Mouse (Mus musculus): ENCODE measurements around the gene S100pbp. TPM values are rescaled to one million over a fixed set of nuclear protein-coding genes. Genes with fewer than 3 reads are reported as not detected.

Gene S100pbp
- polyA plus RNA-seq, 1 experiment from 2014 or later = 17.2 TPM

GRCm38 (mm10) chr4:129161076-129161475 is 28.5 kb downstream of the S100pbp start:
- Histone ChIP-seq H3K9ac (replicated peaks; ENCODE audit: low read depth, low read length) (no peak overlapping the region), H3K4me3 (replicated peaks; ENCODE audit: low read length) (no peak overlapping the region), H3K4me2 (ENCODE audit: low read length) (no peak overlapping the region), H3K27me3 (replicated peaks; ENCODE audit: control insufficient read depth, insufficient read depth, low read length) (no peaks in the 10 kb centered on the region), H3K36me3 (ENCODE audit: control insufficient read depth, insufficient read depth) (0 out of 2 replicates have a peak, but pooled peaks cover 2% of the 10 kb centered on the region), H3K27ac (ENCODE audit: low read length) (no peak overlapping the region), H3K9me3 (ENCODE audit: control insufficient read depth, low read length) (no peaks in the 10 kb centered on the region), H3K4me1 (replicated peaks; ENCODE audit: control insufficient read depth, insufficient read depth, low read length) (no peaks in the 10 kb centered on the region)
- ATAC-seq = no peak
- WGBS = 93% methylated on average over 1 of the region's 1 CpGs

- H3K27ac ChIP-seq (ENCODE audit: low read length) = no peak overlapping the region
- ATAC-seq = no peak
- no peak overlapping the region for H3K4me3 ChIP-seq (replicated peaks; ENCODE audit: low read length)
- no peak overlapping the region for H3K4me2 ChIP-seq (ENCODE audit: low read length)
- no peaks in the 10 kb centered on the region for H3K27me3 ChIP-seq (replicated peaks; ENCODE audit: control insufficient read depth, insufficient read depth, low read length)
- no peak overlapping the region for H3K9ac ChIP-seq (replicated peaks; ENCODE audit: low read depth, low read length)
- no peaks in the 10 kb centered on the region for H3K9me3 ChIP-seq (ENCODE audit: control insufficient read depth, low read length)
- H3K36me3 ChIP-seq (ENCODE audit: control insufficient read depth, insufficient read depth) = no peaks in the 10 kb centered on the region
- no peaks in the 10 kb centered on the region for H3K4me1 ChIP-seq (replicated peaks; ENCODE audit: control insufficient read depth, insufficient read depth, low read length)
- WGBS = 55% methylated on average over 3 of the region's 3 CpGs
Measured at GRCm38 (mm10) chr4:129158549-129158948, 31.0 kb downstream of the S100pbp start.

GRCm38 (mm10) chr4:129157541-129157940 is 32.0 kb downstream of the S100pbp start:
- WGBS = 90% methylated on average over 5 of the region's 5 CpGs

GRCm38 (mm10) chr4:129151276-129151811 is 38.2 kb downstream of the S100pbp start:
- peaks cover 11% of the 10 kb centered on the region for H3K4me1 ChIP-seq (replicated peaks; ENCODE audit: control insufficient read depth, insufficient read depth, low read length)
- WGBS = 90% methylated on average over 4 of the region's 4 CpGs
- H3K9ac ChIP-seq (replicated peaks; ENCODE audit: low read depth, low read length) = no peak overlapping the region
- H3K9me3 ChIP-seq (ENCODE audit: control insufficient read depth, low read length) = no peaks in the 10 kb centered on the region
- no peak overlapping the region for H3K27ac ChIP-seq (ENCODE audit: low read length)
- H3K36me3 ChIP-seq (ENCODE audit: control insufficient read depth, insufficient read depth) = no peaks in the 10 kb centered on the region
- H3K27me3 ChIP-seq (replicated peaks; ENCODE audit: control insufficient read depth, insufficient read depth, low read length) = no peaks in the 10 kb centered on the region
- H3K4me2 ChIP-seq (ENCODE audit: low read length) = no peak overlapping the region
- no peak overlapping the region for H3K4me3 ChIP-seq (replicated peaks; ENCODE audit: low read length)
- ATAC-seq = no peak

More at GRCm38 (mm10) chr4:129157541-129157940, 32.0 kb downstream of the S100pbp start:
- Histone ChIP-seq H3K4me2 (ENCODE audit: low read length) (no peak overlapping the region), H3K4me1 (replicated peaks; ENCODE audit: control insufficient read depth, insufficient read depth, low read length) (no peaks in the 10 kb centered on the region), H3K9ac (replicated peaks; ENCODE audit: low read depth, low read length) (no peak overlapping the region), H3K27ac (ENCODE audit: low read length) (no peak overlapping the region), H3K4me3 (replicated peaks; ENCODE audit: low read length) (no peak overlapping the region), H3K36me3 (ENCODE audit: control insufficient read depth, insufficient read depth) (no peaks in the 10 kb centered on the region), H3K27me3 (replicated peaks; ENCODE audit: control insufficient read depth, insufficient read depth, low read length) (no peaks in the 10 kb centered on the region), H3K9me3 (ENCODE audit: control insufficient read depth, low read length) (no peaks in the 10 kb centered on the region)
- ATAC-seq = no peak

- Histone ChIP-seq H3K36me3 (ENCODE audit: control insufficient read depth, insufficient read depth) (no peaks in the 10 kb centered on the region), H3K9ac (replicated peaks; ENCODE audit: low read depth, low read length) (no peak overlapping the region), H3K4me2 (ENCODE audit: low read length) (no peak overlapping the region), H3K27me3 (replicated peaks; ENCODE audit: control insufficient read depth, insufficient read depth, low read length) (no peaks in the 10 kb centered on the region), H3K4me1 (replicated peaks; ENCODE audit: control insufficient read depth, insufficient read depth, low read length) (peaks cover 23% of the 10 kb centered on the region), H3K4me3 (replicated peaks; ENCODE audit: low read length) (no peak overlapping the region), H3K9me3 (ENCODE audit: control insufficient read depth, low read length) (no peaks in the 10 kb centered on the region), H3K27ac (ENCODE audit: low read length) (no peak overlapping the region)
- 59% methylated on average over 1 of the region's 1 CpGs for WGBS
- ATAC-seq = no peak
Measured at GRCm38 (mm10) chr4:129149321-129149720, 40.2 kb downstream of the S100pbp start.

- no peak overlapping the region for H3K27ac ChIP-seq (ENCODE audit: low read length)
- no peak overlapping the region for H3K9ac ChIP-seq (replicated peaks; ENCODE audit: low read depth, low read length)
- no peak overlapping the region for H3K4me3 ChIP-seq (replicated peaks; ENCODE audit: low read length)
- no peaks in the 10 kb centered on the region for H3K27me3 ChIP-seq (replicated peaks; ENCODE audit: control insufficient read depth, insufficient read depth, low read length)
- 86% methylated on average over 13 of the region's 13 CpGs for WGBS
- H3K36me3 ChIP-seq (ENCODE audit: control insufficient read depth, insufficient read depth) = no peaks in the 10 kb centered on the region
- no peaks in the 10 kb centered on the region for H3K9me3 ChIP-seq (ENCODE audit: control insufficient read depth, low read length)
- no peak for ATAC-seq
- no peak overlapping the region for H3K4me2 ChIP-seq (ENCODE audit: low read length)
- peaks cover 28% of the 10 kb centered on the region for H3K4me1 ChIP-seq (replicated peaks; ENCODE audit: control insufficient read depth, insufficient read depth, low read length)
Measured at GRCm38 (mm10) chr4:129147552-129148103, 41.9 kb downstream of the S100pbp start.

GRCm38 (mm10) chr4:129146392-129146791 is 43.1 kb downstream of the S100pbp start:
- no peak overlapping the region for H3K27ac ChIP-seq (ENCODE audit: low read length)
- no peaks in the 10 kb centered on the region for H3K9me3 ChIP-seq (ENCODE audit: control insufficient read depth, low read length)
- H3K4me3 ChIP-seq (replicated peaks; ENCODE audit: low read length) = no peak overlapping the region
- H3K4me2 ChIP-seq (ENCODE audit: low read length) = no peak overlapping the region
- WGBS = 54% methylated on average over 2 of the region's 2 CpGs
- ATAC-seq = no peak
- H3K9ac ChIP-seq (replicated peaks; ENCODE audit: low read depth, low read length) = no peak overlapping the region
- peaks cover 35% of the 10 kb centered on the region for H3K4me1 ChIP-seq (replicated peaks; ENCODE audit: control insufficient read depth, insufficient read depth, low read length)
- H3K36me3 ChIP-seq (ENCODE audit: control insufficient read depth, insufficient read depth) = no peaks in the 10 kb centered on the region
- H3K27me3 ChIP-seq (replicated peaks; ENCODE audit: control insufficient read depth, insufficient read depth, low read length) = no peaks in the 10 kb centered on the region

- H3K4me1 ChIP-seq (replicated peaks; ENCODE audit: control insufficient read depth, insufficient read depth, low read length) = peaks cover 35% of the 10 kb centered on the region
- no peak overlapping the region for H3K4me3 ChIP-seq (replicated peaks; ENCODE audit: low read length)
- no peaks in the 10 kb centered on the region for H3K36me3 ChIP-seq (ENCODE audit: control insufficient read depth, insufficient read depth)
- WGBS = 71% methylated on average over 4 of the region's 4 CpGs
- ATAC-seq = no peak
- no peak overlapping the region for H3K4me2 ChIP-seq (ENCODE audit: low read length)
- no peak overlapping the region for H3K9ac ChIP-seq (replicated peaks; ENCODE audit: low read depth, low read length)
- H3K27ac ChIP-seq (ENCODE audit: low read length) = no peak overlapping the region
- H3K9me3 ChIP-seq (ENCODE audit: control insufficient read depth, low read length) = no peaks in the 10 kb centered on the region
- no peaks in the 10 kb centered on the region for H3K27me3 ChIP-seq (replicated peaks; ENCODE audit: control insufficient read depth, insufficient read depth, low read length)
Measured at GRCm38 (mm10) chr4:129145943-129146342, 43.6 kb downstream of the S100pbp start.

- H3K4me1 ChIP-seq (replicated peaks; ENCODE audit: control insufficient read depth, insufficient read depth, low read length) = peaks cover 35% of the 10 kb centered on the region
- ATAC-seq = no peak
- no peaks in the 10 kb centered on the region for H3K9me3 ChIP-seq (ENCODE audit: control insufficient read depth, low read length)
- no peak overlapping the region for H3K9ac ChIP-seq (replicated peaks; ENCODE audit: low read depth, low read length)
- H3K4me2 ChIP-seq (ENCODE audit: low read length) = no peak overlapping the region
- H3K27ac ChIP-seq (ENCODE audit: low read length) = peak overlapping the region; percentile 13; the same call in 1 of the 2 replicates
- H3K4me3 ChIP-seq (replicated peaks; ENCODE audit: low read length) = no peak overlapping the region
- H3K36me3 ChIP-seq (ENCODE audit: control insufficient read depth, insufficient read depth) = no peaks in the 10 kb centered on the region
- no peaks in the 10 kb centered on the region for H3K27me3 ChIP-seq (replicated peaks; ENCODE audit: control insufficient read depth, insufficient read depth, low read length)
- 72% methylated on average over 4 of the region's 4 CpGs for WGBS
Measured at GRCm38 (mm10) chr4:129145411-129145810, 44.1 kb downstream of the S100pbp start.

All from forebrain, embryonic 16.5 days (tissue).